Mouse (Mus musculus): Measurements from ENCODE around the gene Pmpca. TPM values are rescaled to one million over a fixed set of nuclear protein-coding genes. Genes with fewer than 3 reads are reported as not detected.

Gene Pmpca
- total RNA-seq, 2 experiments from 2014 or later, result 129 to 130 TPM

Other genes starting within 250 kb of the Pmpca start
- not detected for gene Lhx3, start 181.1 kb upstream of the Pmpca start, total RNA-seq (2021)
- gene Qsox2, start 151.8 kb upstream of the Pmpca start, total RNA-seq (2021), result 10 to 100 TPM; 15.8 to 15.9 TPM
- gene Ccdc187, start 94.8 kb upstream of the Pmpca start, total RNA-seq (2021), result under 1 TPM; 0.08 to 0.18 TPM
- gene Gpsm1, start 73.8 kb upstream of the Pmpca start, total RNA-seq (2021), result 100 to 1,000 TPM; 195 to 226 TPM
- gene Dnlz, start 37.2 kb upstream of the Pmpca start, total RNA-seq (2021), result 10 to 100 TPM; 20.0 to 21.8 TPM
- 1 to 10 TPM; 1.8 to 1.9 TPM for gene Card9, start 28.4 kb upstream of the Pmpca start, total RNA-seq (2021)
- gene Snapc4, start 8.7 kb upstream of the Pmpca start, total RNA-seq (2021), result 10 to 100 TPM in 1 of 2 experiments, 1 to 10 TPM in 1; 8.9 to 11.2 TPM
- gene Entr1, start within 50 bp of the Pmpca start, total RNA-seq (2021), result 10 to 100 TPM; 49.1 to 50.1 TPM
- 10 to 100 TPM; 15.2 to 16.9 TPM for gene Inpp5e, start 19.9 kb downstream of the Pmpca start, total RNA-seq (2021)
- 10 to 100 TPM; 34.9 to 38.8 TPM for gene Sec16a, start 55.9 kb downstream of the Pmpca start, total RNA-seq (2021)
- 10 to 100 TPM; 27.5 to 32.3 TPM for gene Notch1, start 127.3 kb downstream of the Pmpca start, total RNA-seq (2021)
- 100 to 1,000 TPM; 149 to 179 TPM for gene Egfl7, start 190.7 kb downstream of the Pmpca start, total RNA-seq (2021)
- gene Gm20532, start 197.3 kb downstream of the Pmpca start, total RNA-seq (2021), result not detected
- gene Agpat2, start 215.1 kb downstream of the Pmpca start, total RNA-seq (2021), result 10 to 100 TPM; 49.7 to 51.6 TPM
- 10 to 100 TPM; 26.9 to 28.9 TPM for gene Fam69b, start 239.1 kb downstream of the Pmpca start, total RNA-seq (2021)